Mouse (Mus musculus) spleen, adult 2 months (tissue): ENCODE measurements around the gene Adpgk.

Experiments used
- CTCF ChIP-seq: fragments of 200-500 bp; IDR thresholded peaks from 2 replicates; pipeline ENCODE4 v1.5.1; 2011; ENCODE audit warnings: mild to moderate bottlenecking, inconsistent platforms; ENCODE audit not compliant: insufficient read depth, insufficient read length, insufficient replicate concordance; ENCODE audit errors: extremely low read depth
- POLR2A ChIP-seq: fragments of 200-500 bp; IDR thresholded peaks from 2 replicates; pipeline ENCODE4 v1.6.1; 2011; ENCODE audit warnings: low read depth, low read length, inconsistent platforms

DNA sequence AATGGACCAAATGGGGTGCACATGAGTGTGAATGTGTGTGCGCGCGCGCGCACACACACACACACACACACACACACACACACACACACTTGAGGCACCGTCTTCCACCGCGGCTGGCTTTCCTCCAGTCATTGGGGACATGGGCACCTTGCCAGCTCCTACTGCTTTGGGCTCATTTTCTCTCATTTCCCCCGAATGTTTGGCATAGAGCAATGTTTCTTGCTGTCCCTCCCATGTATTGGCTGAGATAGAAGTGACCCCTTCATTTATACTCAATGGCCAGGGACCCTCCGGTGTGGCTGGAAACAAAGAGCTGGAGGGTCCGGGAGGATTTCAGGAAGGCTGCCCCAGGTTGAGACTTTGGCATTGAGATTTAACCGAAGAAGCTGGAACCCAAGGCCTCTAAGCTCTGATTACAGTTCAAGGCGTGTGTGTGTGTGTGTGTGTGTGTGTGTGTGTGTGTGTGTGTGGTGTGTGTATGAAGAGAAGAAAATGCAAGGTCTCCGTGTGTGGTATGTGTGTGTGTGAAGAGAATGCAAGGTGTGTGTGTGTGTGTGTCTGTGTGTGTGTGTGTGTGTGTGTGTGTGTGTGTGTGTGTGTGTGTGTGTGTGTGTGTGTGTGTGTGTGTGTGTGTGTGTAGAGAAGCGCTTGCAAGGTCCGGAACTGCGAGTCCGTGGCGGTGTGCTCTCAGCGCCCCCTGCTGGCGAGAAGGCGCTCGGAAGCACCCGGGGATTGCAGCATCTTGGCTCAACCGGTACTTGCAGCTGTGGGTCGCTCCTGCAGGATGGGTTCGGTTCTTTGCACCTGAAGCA, 9.3 kb upstream of the Adpgk start:
- TF ChIP-seq CTCF (peak; percentile 91), POLR2A (no peak)
